Mouse (Mus musculus): ENCODE results near the gene Fam83f.

DNA sequence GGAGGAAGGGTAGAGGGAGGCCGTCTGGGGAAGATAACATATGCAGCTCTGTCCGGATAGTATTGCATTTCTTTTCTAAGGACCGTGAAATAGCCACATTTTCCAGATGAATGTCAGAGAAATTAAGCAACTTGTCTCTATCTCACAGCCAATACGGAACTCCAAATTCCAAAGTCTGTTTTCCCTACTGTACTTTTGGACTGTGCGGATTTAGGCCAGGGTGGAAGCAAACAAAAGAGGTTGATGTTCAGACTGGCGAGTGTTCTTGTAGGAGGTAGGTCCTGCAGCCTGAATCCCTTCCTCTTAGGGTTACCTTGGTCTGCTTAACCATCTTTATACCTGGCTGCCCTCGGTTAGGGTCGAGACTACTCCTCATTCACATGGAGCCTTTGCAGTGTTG lies 10.7 kb downstream of the Fam83f start:
- TF ChIP-seq POLR2A (IDR thresholded peaks at IDR 0.05; ENCODE audit: insufficient read depth, low read depth, low read length) (no peak), CTCF (IDR thresholded peaks at IDR 0.05) (no peak)
